Mouse (Mus musculus): Measurements from ENCODE around the gene Clcn3. TPM values are rescaled to one million over a fixed set of nuclear protein-coding genes. Genes with fewer than 3 reads are reported as not detected.

Gene Clcn3
- 25.2 TPM for polyA plus RNA-seq (2014; fragmentation: Illumina TruSeq; extraction: RNeasy Lipid Tissue Mini Kit (QIAGEN cat#74804); ENCODE audit: low read depth, low replicate concordance)

GRCm38 (mm10) chr8:60982701-60983687 lies at the start of gene Clcn3:
Gene Clcn3 (minus strand): TSS chr8:60983300.

GRCm38 (mm10) chr8:60992910-60993638 lies 10.0 kb upstream of the Clcn3 start, which contains the start of gene Nek1:
Gene Nek1 (plus strand): TSS chr8:60993195.

GRCm38 (mm10) chr8:60889843-60890519 lies 93.1 kb downstream of the Clcn3 start, which contains the start of gene Hpf1:
Gene Hpf1 (plus strand): TSS chr8:60890418.

Other genes starting within 250 kb of the Clcn3 start
- 46.7 TPM for gene Hpf1, start 92.9 kb downstream of the Clcn3 start, polyA plus RNA-seq (2014; fragmentation: Illumina TruSeq; extraction: RNeasy Lipid Tissue Mini Kit (QIAGEN cat#74804); ENCODE audit: low read depth, low replicate concordance)
- 10.4 TPM for gene Nek1, start 9.9 kb upstream of the Clcn3 start, polyA plus RNA-seq (2014; fragmentation: Illumina TruSeq; extraction: RNeasy Lipid Tissue Mini Kit (QIAGEN cat#74804); ENCODE audit: low read depth, low replicate concordance)
- gene Sh3rf1, start 240.6 kb upstream of the Clcn3 start, polyA plus RNA-seq (2014; fragmentation: Illumina TruSeq; extraction: RNeasy Lipid Tissue Mini Kit (QIAGEN cat#74804); ENCODE audit: low read depth, low replicate concordance) = 3.0 TPM

All from heart, adult 10 weeks (tissue).